Mouse (Mus musculus) hindbrain, embryonic 15.5 days (tissue): ENCODE results near the gene Nos1. TPM values are rescaled to one million over a fixed set of nuclear protein-coding genes. Genes with fewer than 3 reads are reported as not detected.

Experiments
- ATAC-seq: fragments of 200-750 bp; cut with Nextera tagmentation; 2 replicates; pipeline ENCODE4 v1.8.0; 2017; ENCODE audit warnings: low read depth, moderate number of reproducible peaks, moderate TSS enrichment; ENCODE audit not compliant: low FRiP score
- H3K27ac ChIP-seq: fragments of 300-500 bp; sonication (generic); replicated peaks from 2 replicates; pipeline ENCODE4 v1.5.1; 2015; ENCODE audit warnings: mild to moderate bottlenecking, inconsistent platforms
- H3K27me3 ChIP-seq: fragments of 300-500 bp; sonication (generic); 2 replicates; pipeline ENCODE4 v1.6.1; 2015; ENCODE audit warnings: control low read depth, inconsistent platforms
- H3K36me3 ChIP-seq: fragments of 300-500 bp; sonication (generic); 2 replicates; pipeline ENCODE4 v1.6.1; 2015; ENCODE audit warnings: control low read depth, inconsistent platforms
- H3K4me1 ChIP-seq: fragments of 300-500 bp; sonication (generic); replicated peaks from 2 replicates; pipeline ENCODE4 v1.6.1; 2015; ENCODE audit warnings: control low read depth, inconsistent platforms
- H3K4me2 ChIP-seq: fragments of 300-500 bp; sonication (generic); 2 replicates; pipeline ENCODE4 v1.6.1; 2015; ENCODE audit warnings: moderate library complexity, mild to moderate bottlenecking, inconsistent platforms
- H3K4me3 ChIP-seq: fragments of 300-500 bp; sonication (generic); 2 replicates; pipeline ENCODE4 v1.5.1; 2015; ENCODE audit warnings: mild to moderate bottlenecking, inconsistent platforms
- H3K9ac ChIP-seq: fragments of 300-500 bp; sonication (generic); 2 replicates; pipeline ENCODE4 v1.6.1; 2015; ENCODE audit warnings: inconsistent platforms
- H3K9me3 ChIP-seq: fragments of 300-500 bp; sonication (generic); 2 replicates; pipeline ENCODE4 v1.6.1; 2016; ENCODE audit warnings: control low read depth, inconsistent platforms
- WGBS: fragments of 180-500 bp; shearing (Covaris S2); methylation state at CpG from one replicate; pipeline ENCODE4 v1.1.7; 2015; 5-methylcytosine and 5-hydroxymethylcytosine counted together
- polyA plus RNA-seq: library from polyadenylated mRNA; unstranded; fragments of >200 nt; fragmentation: Nextera tagmentation; extraction: Ambion mirVana; gene quantifications from 2 replicates; pipeline ENCODE4 v1.2.1, GENCODE M21; 2015

Nos1 gene
- polyA plus RNA-seq, 1 experiment from 2014 or later, result 2.6 TPM

GRCm38 (mm10) chr5:117939402-117939801 lies 158.6 kb downstream of the Nos1 start:
- Histone ChIP-seq H3K36me3 (no peaks in the 10 kb centered on the region), H3K4me2 (no peak overlapping the region), H3K27me3 (no peaks in the 10 kb centered on the region), H3K27ac (no peak overlapping the region), H3K9me3 (no peaks in the 10 kb centered on the region), H3K4me1 (no peaks in the 10 kb centered on the region), H3K4me3 (no peak overlapping the region), H3K9ac (no peak overlapping the region)
- 69% methylated on average over 8 of the region's 8 CpGs for WGBS
- no peak for ATAC-seq

DNA sequence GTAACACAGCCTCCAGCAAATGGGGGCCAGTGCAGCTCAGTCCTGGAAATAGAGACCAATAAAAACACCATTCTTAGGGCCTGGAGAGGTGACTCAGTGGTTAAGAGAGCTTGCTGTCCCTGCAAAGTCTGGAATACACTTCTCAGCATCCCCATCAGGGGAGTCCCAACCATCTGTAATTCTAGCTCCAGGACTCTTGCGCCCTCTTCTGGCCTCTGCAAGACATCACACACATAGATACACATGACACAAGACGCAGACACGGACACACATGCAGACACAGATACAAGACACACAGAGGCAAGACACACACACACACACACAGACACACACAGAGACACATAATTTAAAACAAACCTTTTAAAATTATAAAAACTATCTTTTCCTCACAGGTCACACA lies 160.7 kb downstream of the Nos1 start:
- no peaks in the 10 kb centered on the region for H3K36me3 ChIP-seq
- WGBS, result 74% methylated on average over 3 of the region's 3 CpGs
- no peak overlapping the region for H3K4me2 ChIP-seq
- H3K9ac ChIP-seq, result no peak overlapping the region
- no peaks in the 10 kb centered on the region for H3K27me3 ChIP-seq
- ATAC-seq, result no peak
- no peak overlapping the region for H3K4me3 ChIP-seq
- H3K9me3 ChIP-seq, result no peaks in the 10 kb centered on the region
- H3K27ac ChIP-seq, result no peak overlapping the region
- H3K4me1 ChIP-seq, result no peaks in the 10 kb centered on the region

- H3K9me3 ChIP-seq, result no peaks in the 10 kb centered on the region
- 28% methylated on average over 4 of the region's 4 CpGs for WGBS
- H3K27ac ChIP-seq, result no peak overlapping the region
- H3K36me3 ChIP-seq, result no peaks in the 10 kb centered on the region
- H3K27me3 ChIP-seq, result no peaks in the 10 kb centered on the region
- ATAC-seq, result peak; percentile 59; the same call in 1 of the 2 replicates
- no peaks in the 10 kb centered on the region for H3K4me1 ChIP-seq
- no peak overlapping the region for H3K4me3 ChIP-seq
- no peak overlapping the region for H3K9ac ChIP-seq
- no peak overlapping the region for H3K4me2 ChIP-seq
Observed at GRCm38 (mm10) chr5:117946605-117947004, 165.8 kb downstream of the Nos1 start.

DNA sequence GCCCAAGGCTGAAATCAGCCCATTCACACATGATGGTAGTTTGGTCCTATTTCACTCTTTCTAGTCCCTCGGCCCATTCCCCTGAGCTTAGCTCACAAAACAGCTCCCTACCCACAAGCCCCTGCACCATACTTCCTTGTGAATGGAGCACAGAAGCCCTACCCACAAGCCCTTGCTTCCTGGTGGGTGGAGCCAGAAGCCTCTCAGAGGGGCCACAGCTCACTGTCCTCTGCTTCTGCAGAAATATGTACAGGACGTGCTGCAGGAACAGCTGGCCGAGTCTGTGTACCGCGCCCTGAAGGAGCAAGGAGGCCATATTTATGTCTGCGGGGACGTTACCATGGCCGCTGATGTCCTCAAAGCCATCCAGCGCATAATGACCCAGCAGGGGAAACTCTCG lies 168.6 kb downstream of the Nos1 start:
- Histone ChIP-seq H3K4me3 (no peak overlapping the region), H3K27ac (no peak overlapping the region), H3K9ac (no peak overlapping the region), H3K27me3 (no peaks in the 10 kb centered on the region), H3K4me1 (no peaks in the 10 kb centered on the region), H3K4me2 (no peak overlapping the region), H3K36me3 (no peaks in the 10 kb centered on the region), H3K9me3 (no peaks in the 10 kb centered on the region)
- ATAC-seq, result no peak
- 41% methylated on average over 10 of the region's 10 CpGs for WGBS

DNA sequence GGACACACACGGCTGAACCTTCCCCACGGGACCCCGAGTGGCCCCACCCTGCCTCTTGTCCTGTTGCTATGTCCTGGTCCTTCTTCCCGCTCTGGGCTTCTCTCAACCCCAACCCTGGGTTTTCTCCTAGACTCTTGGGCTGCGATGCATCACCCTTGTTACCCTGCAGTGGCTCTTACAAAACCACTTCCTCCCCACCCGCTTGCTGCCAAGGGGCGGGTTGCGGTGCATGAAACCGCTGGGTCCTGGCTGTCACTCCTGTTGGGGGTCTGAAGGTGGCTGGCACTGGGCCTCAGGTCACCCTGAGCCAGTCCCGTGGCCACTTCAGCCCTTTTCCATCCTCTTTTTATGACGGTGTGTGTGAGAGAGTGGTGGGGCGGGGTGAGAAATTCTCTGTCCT lies 173.1 kb downstream of the Nos1 start:
- Histone ChIP-seq H3K4me2 (no peak overlapping the region), H3K4me3 (no peak overlapping the region), H3K27ac (no peak overlapping the region), H3K9me3 (no peaks in the 10 kb centered on the region), H3K27me3 (no peaks in the 10 kb centered on the region), H3K36me3 (no peaks in the 10 kb centered on the region), H3K4me1 (no peaks in the 10 kb centered on the region), H3K9ac (no peak overlapping the region)
- 90% methylated on average over 12 of the region's 12 CpGs for WGBS
- no peak for ATAC-seq

DNA sequence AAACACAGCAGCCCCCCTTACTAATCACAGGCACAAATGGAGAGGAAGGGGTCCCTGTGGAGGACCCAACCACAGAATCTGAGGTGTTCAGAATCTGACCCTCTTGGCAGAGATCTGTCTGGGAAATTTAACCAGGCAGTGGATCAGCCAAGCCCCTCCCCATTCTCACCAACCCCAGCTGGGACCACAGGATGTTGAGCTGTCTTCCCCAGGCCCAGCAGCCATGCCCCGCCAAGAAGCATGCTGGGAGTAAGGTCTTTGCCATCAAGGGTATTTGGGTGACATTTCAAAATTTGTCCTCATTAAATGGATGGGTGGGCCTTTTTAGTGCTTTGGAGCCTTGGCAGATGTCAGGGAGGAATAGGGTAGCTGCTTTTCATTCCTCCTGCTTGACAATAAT lies 173.6 kb downstream of the Nos1 start:
- H3K9me3 ChIP-seq, result no peaks in the 10 kb centered on the region
- no peak for ATAC-seq
- H3K4me3 ChIP-seq, result no peak overlapping the region
- H3K4me1 ChIP-seq, result no peaks in the 10 kb centered on the region
- WGBS, result 64% methylated on average over 1 of the region's 1 CpGs
- H3K27me3 ChIP-seq, result no peaks in the 10 kb centered on the region
- no peak overlapping the region for H3K4me2 ChIP-seq
- H3K9ac ChIP-seq, result no peak overlapping the region
- no peaks in the 10 kb centered on the region for H3K36me3 ChIP-seq
- no peak overlapping the region for H3K27ac ChIP-seq

- Histone ChIP-seq H3K4me2 (no peak overlapping the region), H3K9ac (no peak overlapping the region), H3K27ac (no peak overlapping the region), H3K27me3 (no peaks in the 10 kb centered on the region), H3K36me3 (no peaks in the 10 kb centered on the region), H3K4me3 (no peak overlapping the region), H3K4me1 (no peaks in the 10 kb centered on the region), H3K9me3 (no peaks in the 10 kb centered on the region)
- no peak for ATAC-seq
- 35% methylated on average over 10 of the region's 10 CpGs for WGBS
Observed at GRCm38 (mm10) chr5:117955675-117956420, 175.0 kb downstream of the Nos1 start.

GRCm38 (mm10) chr5:117964750-117965149 lies 183.9 kb downstream of the Nos1 start:
- Histone ChIP-seq H3K4me3 (no peak overlapping the region), H3K9me3 (no peaks in the 10 kb centered on the region), H3K4me2 (no peak overlapping the region), H3K27me3 (no peaks in the 10 kb centered on the region), H3K36me3 (no peaks in the 10 kb centered on the region), H3K9ac (no peak overlapping the region), H3K27ac (no peak overlapping the region), H3K4me1 (no peaks in the 10 kb centered on the region)
- ATAC-seq, result no peak
- WGBS, result 49% methylated on average over 9 of the region's 9 CpGs

DNA sequence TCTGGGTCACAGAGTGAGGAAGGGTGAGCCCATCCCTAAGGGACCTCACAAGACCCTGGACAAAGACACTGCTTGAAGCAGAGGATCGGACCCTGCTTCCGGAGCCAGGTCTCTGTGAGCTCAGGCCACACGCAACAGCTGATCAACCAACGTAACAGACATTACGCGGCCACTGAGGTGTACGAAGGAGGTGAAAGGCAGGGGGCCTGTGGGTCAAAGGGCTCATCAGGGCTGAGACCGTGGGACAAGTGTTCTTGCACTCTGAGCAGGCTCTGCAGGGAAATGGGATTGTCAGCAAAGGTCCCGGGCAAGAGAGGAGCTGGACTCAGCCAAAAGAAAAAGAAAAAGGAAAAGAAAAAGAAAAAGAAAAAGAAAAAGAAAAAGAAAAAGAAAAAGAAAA lies 186.1 kb downstream of the Nos1 start:
- WGBS, result 61% methylated on average over 9 of the region's 9 CpGs
- Histone ChIP-seq H3K4me2 (no peak overlapping the region), H3K9me3 (no peaks in the 10 kb centered on the region), H3K27ac (no peak overlapping the region), H3K4me1 (no peaks in the 10 kb centered on the region), H3K27me3 (no peaks in the 10 kb centered on the region), H3K9ac (no peak overlapping the region), H3K36me3 (no peaks in the 10 kb centered on the region), H3K4me3 (no peak overlapping the region)
- no peak for ATAC-seq

DNA sequence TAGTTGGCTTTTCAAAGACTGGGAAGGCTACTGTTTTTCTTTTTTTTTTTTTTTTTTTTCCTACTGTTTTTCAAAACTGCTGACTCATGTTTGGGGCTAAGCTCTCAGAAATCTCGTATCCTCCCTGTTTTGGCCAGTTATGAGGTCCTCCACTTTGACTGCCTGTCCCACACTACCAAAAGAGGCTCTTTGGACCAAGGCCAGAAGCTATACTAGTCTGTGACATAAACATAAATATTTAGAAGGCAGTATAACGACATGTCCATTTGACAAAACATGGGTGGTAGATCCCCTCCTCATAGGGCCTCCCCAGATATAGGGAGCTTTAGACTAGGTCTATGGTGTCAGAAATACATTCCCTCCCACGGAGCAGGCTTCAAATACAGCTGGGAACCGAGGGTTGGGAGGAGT lies 186.8 kb downstream of the Nos1 start:
- H3K4me1 ChIP-seq, result no peaks in the 10 kb centered on the region
- WGBS, result 67% methylated on average over 4 of the region's 4 CpGs
- ATAC-seq, result no peak

DNA sequence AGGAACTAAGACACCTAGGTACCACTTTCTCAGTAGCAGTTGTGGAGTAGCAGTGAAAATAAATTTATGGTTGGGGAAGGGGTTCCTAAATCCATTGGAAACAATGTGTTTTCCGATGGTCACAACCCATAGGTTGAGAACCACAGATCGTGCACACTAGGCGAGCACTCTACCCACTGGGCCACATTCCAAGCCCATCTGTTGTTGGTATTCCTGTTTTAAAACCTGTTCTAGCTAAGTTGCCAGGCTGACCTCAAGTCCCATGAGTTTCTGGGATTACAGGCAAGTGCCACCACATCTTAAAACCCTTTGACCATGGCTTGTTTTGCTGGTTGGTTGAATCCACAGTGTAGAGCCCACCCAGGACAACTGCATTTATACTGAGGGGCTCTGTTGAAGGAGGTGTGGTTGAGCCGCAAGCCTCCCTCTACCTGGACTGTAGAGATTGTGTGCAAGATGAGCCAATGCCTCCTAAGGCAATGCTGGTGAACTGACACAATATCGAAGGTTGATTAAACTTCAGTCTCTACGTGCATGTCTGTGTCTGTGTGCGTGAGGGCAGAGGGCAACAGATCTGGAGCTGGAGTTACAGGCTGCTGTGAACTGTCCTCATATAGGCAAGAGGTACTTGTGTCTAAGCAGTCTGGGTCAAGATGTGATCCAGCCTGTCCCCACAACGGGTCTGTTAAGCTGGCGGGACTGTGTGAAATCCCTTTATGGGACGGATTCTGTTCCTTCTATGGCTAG lies 189.0 kb downstream of the Nos1 start:
- H3K27me3 ChIP-seq, result no peaks in the 10 kb centered on the region
- H3K9ac ChIP-seq, result no peak overlapping the region
- H3K4me3 ChIP-seq, result no peak overlapping the region
- no peaks in the 10 kb centered on the region for H3K36me3 ChIP-seq
- 87% methylated on average over 10 of the region's 10 CpGs for WGBS
- no peak for ATAC-seq
- no peak overlapping the region for H3K27ac ChIP-seq
- H3K9me3 ChIP-seq, result no peaks in the 10 kb centered on the region
- no peak overlapping the region for H3K4me2 ChIP-seq
- H3K4me1 ChIP-seq, result no peaks in the 10 kb centered on the region

More for the DNA sequence above, 186.8 kb downstream of the Nos1 start:
- no peaks in the 10 kb centered on the region for H3K27me3 ChIP-seq
- no peaks in the 10 kb centered on the region for H3K36me3 ChIP-seq
- H3K4me2 ChIP-seq, result no peak overlapping the region
- H3K4me3 ChIP-seq, result no peak overlapping the region
- H3K9me3 ChIP-seq, result no peaks in the 10 kb centered on the region
- no peak overlapping the region for H3K27ac ChIP-seq
- no peak overlapping the region for H3K9ac ChIP-seq

- peak overlapping the region; percentile 62 for H3K4me3 ChIP-seq
- H3K27ac ChIP-seq, result peak overlapping the region; percentile 85
- H3K4me2 ChIP-seq, result peak overlapping the region; percentile 74
- 24% methylated on average over 19 of the region's 19 CpGs for WGBS
- peak; percentile 27; the same call in 1 of the 2 replicates for ATAC-seq
- H3K4me1 ChIP-seq, result peaks cover 24% of the 10 kb centered on the region
- H3K36me3 ChIP-seq, result peaks cover 3% of the 10 kb centered on the region
- peak overlapping the region; percentile 73; the same call in 1 of the 2 replicates for H3K9ac ChIP-seq
- no peaks in the 10 kb centered on the region for H3K9me3 ChIP-seq
- no peaks in the 10 kb centered on the region for H3K27me3 ChIP-seq
Observed at GRCm38 (mm10) chr5:117976263-117976656, 195.4 kb downstream of the Nos1 start.
